Mouse (Mus musculus): ENCODE measurements at regions not wholly inside any gene's neighbourhood (a gene's known extent, or its start where the extent isn't known, plus 50 kb on each side); places are given as distances from the start of the nearest gene placed in this dataset.

GRCm38 (mm10) chr12:59834809-59835208 is 615.3 kb upstream of the Fbxo33 start:
- no peak for DNase-seq (ENCODE audit: low read depth, low spot score)

GRCm38 (mm10) chr12:59822918-59823317 is 603.4 kb upstream of the Fbxo33 start:
- no peak for DNase-seq (ENCODE audit: low read depth, low spot score)

GRCm38 (mm10) chr12:59822435-59822834 is 602.9 kb upstream of the Fbxo33 start:
- no peak for DNase-seq (ENCODE audit: low read depth, low spot score)

GRCm38 (mm10) chr12:59821698-59822097 is 602.2 kb upstream of the Fbxo33 start:
- no peak for DNase-seq (ENCODE audit: low read depth, low spot score)

- no peak for DNase-seq (ENCODE audit: low read depth, low spot score)
Observed at GRCm38 (mm10) chr12:59815965-59816364, 596.4 kb upstream of the Fbxo33 start.

GRCm38 (mm10) chr12:59814356-59814755 is 594.8 kb upstream of the Fbxo33 start:
- no peak for DNase-seq (ENCODE audit: low read depth, low spot score)

GRCm38 (mm10) chr12:59809224-59809623 is 589.7 kb upstream of the Fbxo33 start:
- no peak for DNase-seq (ENCODE audit: low read depth, low spot score)

GRCm38 (mm10) chr12:59798051-59798450 is 578.5 kb upstream of the Fbxo33 start:
- no peak for DNase-seq (ENCODE audit: low read depth, low spot score)

GRCm38 (mm10) chr12:59791473-59791872 is 571.9 kb upstream of the Fbxo33 start:
- DNase-seq (ENCODE audit: low read depth, low spot score), result no peak

GRCm38 (mm10) chr12:59786831-59787230 is 567.3 kb upstream of the Fbxo33 start:
- DNase-seq (ENCODE audit: low read depth, low spot score), result no peak

GRCm38 (mm10) chr12:59770980-59771379 is 551.5 kb upstream of the Fbxo33 start:
- no peak for DNase-seq (ENCODE audit: low read depth, low spot score)

GRCm38 (mm10) chr12:59762260-59762659 is 542.7 kb upstream of the Fbxo33 start:
- no peak for DNase-seq (ENCODE audit: low read depth, low spot score)

- no peak for DNase-seq (ENCODE audit: low read depth, low spot score)
Observed at GRCm38 (mm10) chr12:59744768-59745167, 525.2 kb upstream of the Fbxo33 start.

- DNase-seq (ENCODE audit: low read depth, low spot score), result no peak
Observed at GRCm38 (mm10) chr12:59743211-59743610, 523.7 kb upstream of the Fbxo33 start.

GRCm38 (mm10) chr12:59724951-59725350 is 505.4 kb upstream of the Fbxo33 start:
- no peak for DNase-seq (ENCODE audit: low read depth, low spot score)

- no peak for DNase-seq (ENCODE audit: low read depth, low spot score)
Observed at GRCm38 (mm10) chr12:59722471-59723182, 503.1 kb upstream of the Fbxo33 start.

GRCm38 (mm10) chr12:59713216-59713615 is 493.7 kb upstream of the Fbxo33 start:
- no peak for DNase-seq (ENCODE audit: low read depth, low spot score)

GRCm38 (mm10) chr12:59683235-59683634 is 463.7 kb upstream of the Fbxo33 start:
- DNase-seq (ENCODE audit: low read depth, low spot score), result no peak

GRCm38 (mm10) chr12:59663161-59663560 is 443.6 kb upstream of the Fbxo33 start:
- DNase-seq (ENCODE audit: low read depth, low spot score), result no peak

GRCm38 (mm10) chr12:59630678-59631077 is 411.2 kb upstream of the Fbxo33 start:
- no peak for DNase-seq (ENCODE audit: low read depth, low spot score)

GRCm38 (mm10) chr12:59623147-59623546 is 403.6 kb upstream of the Fbxo33 start:
- DNase-seq (ENCODE audit: low read depth, low spot score), result no peak

GRCm38 (mm10) chr12:59621132-59621531 is 401.6 kb upstream of the Fbxo33 start:
- DNase-seq (ENCODE audit: low read depth, low spot score), result no peak

GRCm38 (mm10) chr12:59620340-59620739 is 400.8 kb upstream of the Fbxo33 start:
- no peak for DNase-seq (ENCODE audit: low read depth, low spot score)

GRCm38 (mm10) chr12:59616075-59616474 is 396.6 kb upstream of the Fbxo33 start:
- no peak for DNase-seq (ENCODE audit: low read depth, low spot score)
